Mouse (Mus musculus): Measurements from ENCODE around the gene Uncx.

- TF ChIP-seq CTCF (IDR thresholded peaks at IDR 0.05; ENCODE audit: low read depth) = no peak
- TF ChIP-seq EP300 (IDR thresholded peaks at IDR 0.05; ENCODE audit: low read depth) = no peak
Measured at GRCm38 (mm10) chr5:139502281-139502680, 41.0 kb upstream of the Uncx start.

Data from liver, postnatal 0 days (tissue).